Mouse (Mus musculus) gastrocnemius, postnatal 4 days (tissue): ENCODE data around the gene Glt8d2. TPM values are rescaled to one million over a fixed set of nuclear protein-coding genes. Genes with fewer than 3 reads are reported as not detected.
"Not testable (repeated sequence)": the region's sequence is repeated elsewhere in the genome, so short reads cannot be mapped to it uniquely, and the experiment has no call there.

Experiments
- DNase-seq, 2 experiments: peaks; one replicate each; pipeline ENCODE4 v3.0.0; 2021 to 2022; ENCODE audit warnings: low spot score in 2 of 2, mixed read lengths in 2 of 2
- total RNA-seq, 2 experiments: library from RNA; stranded (reverse); gene quantifications; 2 replicates each; pipeline ENCODE4 v1.2.3; 2021

The Glt8d2 gene
- total RNA-seq, 2 experiments from 2014 or later = 15.8 to 17.4 TPM

GRCm38 (mm10) chr10:82647205-82647811 lies 43.1 kb downstream of the Glt8d2 start:
- DNase-seq = no peak

- no peak for DNase-seq
Observed at GRCm38 (mm10) chr10:82646083-82646482, 44.4 kb downstream of the Glt8d2 start.

GRCm38 (mm10) chr10:82641481-82641880 lies 49.0 kb downstream of the Glt8d2 start:
- DNase-seq = no peak

GRCm38 (mm10) chr10:82639032-82639698 lies 51.3 kb downstream of the Glt8d2 start:
- DNase-seq = no peak

GRCm38 (mm10) chr10:82636321-82636720 lies 54.1 kb downstream of the Glt8d2 start:
- DNase-seq = no peak

- no peak for DNase-seq
Observed at GRCm38 (mm10) chr10:82634348-82634747, 56.1 kb downstream of the Glt8d2 start.

GRCm38 (mm10) chr10:82632496-82633280 lies 57.8 kb downstream of the Glt8d2 start:
- DNase-seq = no peak

- no peak for DNase-seq
Observed at GRCm38 (mm10) chr10:82631133-82631532, 59.3 kb downstream of the Glt8d2 start.

GRCm38 (mm10) chr10:82630497-82630896 lies 60.0 kb downstream of the Glt8d2 start:
- no peak for DNase-seq

GRCm38 (mm10) chr10:82629586-82630255 lies 60.7 kb downstream of the Glt8d2 start, which contains the start of gene Tdg:
Gene Tdg, plus strand, starts transcription at chr10:82629828.
- peak; percentile 81 to 90 for DNase-seq

- no peak for DNase-seq
Observed at GRCm38 (mm10) chr10:82629111-82629585, 61.3 kb downstream of the Glt8d2 start.

GRCm38 (mm10) chr10:82623553-82623932 lies 66.9 kb downstream of the Glt8d2 start:
- DNase-seq = not testable (repeated sequence)

GRCm38 (mm10) chr10:82622671-82623552 lies 67.5 kb downstream of the Glt8d2 start, which contains the start of gene 1190007I07Rik:
Gene 1190007I07Rik, minus strand, starts transcription at chr10:82623228.
- peak; percentile 82 to 92 for DNase-seq

GRCm38 (mm10) chr10:82622235-82622634 lies 68.2 kb downstream of the Glt8d2 start:
- no peak for DNase-seq

Other genes with a start within 250 kb of the Glt8d2 start
- gene Gm1553, start 198.0 kb downstream of the Glt8d2 start, total RNA-seq = not detected
- 10 to 100 TPM; 20.5 to 23.5 TPM for gene 1190007I07Rik, start 67.4 kb downstream of the Glt8d2 start, total RNA-seq
- gene Tdg, start 60.8 kb downstream of the Glt8d2 start, total RNA-seq = 10 to 100 TPM; 24.1 to 33.7 TPM
- gene Hcfc2, start 5.5 kb upstream of the Glt8d2 start, total RNA-seq = 10 to 100 TPM; 33.5 to 45.0 TPM
- gene Nfyb, start 73.5 kb upstream of the Glt8d2 start, total RNA-seq = 10 to 100 TPM; 28.6 to 31.6 TPM
- 10 to 100 TPM; 42.2 to 43.2 TPM for gene Txnrd1, start 143.3 kb upstream of the Glt8d2 start, total RNA-seq
- gene Eid3, start 176.0 kb upstream of the Glt8d2 start, total RNA-seq = 1 to 10 TPM; 1.8 to 2.1 TPM